Mouse (Mus musculus) liver, adult 2 months (tissue): ENCODE results near the gene Amdhd1.

Experiments
- CTCF ChIP-seq: fragments of 200-500 bp; IDR thresholded peaks from 2 replicates; pipeline ENCODE4 v1.5.1; 2011; ENCODE audit warnings: low read depth, low read length, control low read depth
- POLR2A ChIP-seq: fragments of 200-500 bp; IDR thresholded peaks from 2 replicates; pipeline ENCODE4 v1.6.1; 2011; ENCODE audit warnings: low read length, control low read depth; ENCODE audit not compliant: insufficient read depth; ENCODE audit errors: extremely low read depth

DNA sequence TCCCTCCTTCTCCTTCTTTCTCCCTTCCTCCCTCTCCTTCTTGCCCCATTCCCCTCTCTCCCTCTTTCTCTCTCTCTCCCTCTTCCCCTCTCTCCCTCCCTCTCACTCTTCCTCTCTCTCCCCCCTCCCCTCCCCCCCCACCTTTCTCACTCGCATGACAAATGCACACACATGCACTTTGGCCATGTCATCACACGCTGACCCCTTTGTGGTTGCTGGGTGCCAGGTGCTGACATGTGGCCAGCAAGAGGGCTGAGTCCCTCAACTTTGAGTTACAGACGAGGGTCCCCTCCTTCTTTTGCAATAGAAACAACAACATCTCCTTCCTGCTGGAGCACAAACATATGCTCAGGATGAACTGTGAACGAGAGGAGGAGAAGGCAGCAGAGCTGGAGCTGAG lies 35.1 kb upstream of the Amdhd1 start:
- TF ChIP-seq CTCF, result no peak
- TF ChIP-seq POLR2A, result no peak
